Mouse (Mus musculus) heart, embryonic 12.5 days (tissue): ENCODE results near the gene Smc6. TPM values are rescaled to one million over a fixed set of nuclear protein-coding genes. Genes with fewer than 3 reads are reported as not detected.
A peak's percentile ranks its signal among the peaks of the same experiment; 100 is the strongest.

ENCODE experiments used
- ATAC-seq: fragments of 200-750 bp; cut with Nextera tagmentation; 2 replicates; pipeline ENCODE4 v1.8.0; 2017; ENCODE audit warnings: moderate TSS enrichment, moderate library complexity; ENCODE audit not compliant: insufficient number of reproducible peaks, low FRiP score
- H3K27ac ChIP-seq: fragments of 300-500 bp; sonication (generic); 2 replicates; pipeline ENCODE4 v1.5.1; 2016; ENCODE audit warnings: mild to moderate bottlenecking, moderate library complexity; ENCODE audit not compliant: poor library complexity, severe bottlenecking
- H3K27me3 ChIP-seq: fragments of 300-500 bp; sonication (generic); replicated peaks from 2 replicates; pipeline ENCODE4 v1.6.1; 2016; ENCODE audit warnings: mild to moderate bottlenecking, moderate library complexity
- H3K36me3 ChIP-seq: fragments of 300-500 bp; sonication (generic); 2 replicates; pipeline ENCODE4 v1.6.1; 2016; ENCODE audit warnings: mild to moderate bottlenecking, moderate library complexity
- H3K4me1 ChIP-seq: fragments of 300-500 bp; sonication (generic); replicated peaks from 2 replicates; pipeline ENCODE4 v1.6.1; 2016; ENCODE audit warnings: mild to moderate bottlenecking
- H3K4me2 ChIP-seq: fragments of 300-500 bp; sonication (generic); 2 replicates; pipeline ENCODE4 v1.6.1; 2016; ENCODE audit warnings: mild to moderate bottlenecking, moderate library complexity
- H3K4me3 ChIP-seq: fragments of 300-500 bp; sonication (generic); 2 replicates; pipeline ENCODE4 v1.5.1; 2016; ENCODE audit warnings: mild to moderate bottlenecking
- H3K9ac ChIP-seq: fragments of 300-500 bp; sonication (generic); 2 replicates; pipeline ENCODE4 v1.6.1; 2016; ENCODE audit warnings: mild to moderate bottlenecking, moderate library complexity
- H3K9me3 ChIP-seq: fragments of 300-500 bp; sonication (generic); replicated peaks from 2 replicates; pipeline ENCODE4 v1.6.1; 2016; ENCODE audit warnings: mild to moderate bottlenecking, moderate library complexity
- WGBS: fragments of 180-500 bp; shearing (Covaris S2); methylation state at CpG from one replicate; pipeline ENCODE4 v1.1.7; 2016; 5-methylcytosine and 5-hydroxymethylcytosine counted together
- polyA plus RNA-seq: library from polyadenylated mRNA; unstranded; fragments of >200 nt; fragmentation: Nextera tagmentation; extraction: Ambion mirVana; gene quantifications from 2 replicates; pipeline ENCODE4 v1.2.1, GENCODE M21; 2016

The Smc6 gene
- polyA plus RNA-seq, 1 experiment from 2014 or later, result 124 TPM

DNA sequence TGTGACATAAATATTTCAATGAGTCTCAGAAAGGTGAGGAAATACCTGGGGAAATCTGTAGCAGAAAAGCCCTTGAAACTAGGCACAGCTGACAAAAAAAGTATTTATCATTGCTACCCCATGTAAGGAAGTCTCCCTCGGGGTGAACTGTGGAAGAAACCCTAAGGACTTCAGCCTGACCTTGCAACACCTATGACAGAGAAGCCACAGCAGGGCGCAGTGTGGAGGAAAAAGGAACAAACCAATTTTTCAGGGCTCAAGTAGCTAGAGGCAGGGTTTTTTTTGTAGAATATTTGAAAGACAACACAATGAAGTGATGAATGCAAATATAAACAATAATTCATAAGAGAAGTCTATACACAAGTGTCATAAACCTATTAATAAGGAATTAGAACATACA is 29.7 kb upstream of the Smc6 start:
- Histone ChIP-seq H3K9me3 (no peaks in the 10 kb centered on the region), H3K27ac (no peak overlapping the region), H3K36me3 (peaks cover 2% of the 10 kb centered on the region), H3K27me3 (no peaks in the 10 kb centered on the region), H3K4me1 (peaks cover 4% of the 10 kb centered on the region; the same call in 1 of the 2 replicates), H3K4me3 (no peak overlapping the region), H3K4me2 (no peak overlapping the region), H3K9ac (no peak overlapping the region)
- 63% methylated on average over 2 of the region's 2 CpGs for WGBS
- no peak for ATAC-seq

DNA sequence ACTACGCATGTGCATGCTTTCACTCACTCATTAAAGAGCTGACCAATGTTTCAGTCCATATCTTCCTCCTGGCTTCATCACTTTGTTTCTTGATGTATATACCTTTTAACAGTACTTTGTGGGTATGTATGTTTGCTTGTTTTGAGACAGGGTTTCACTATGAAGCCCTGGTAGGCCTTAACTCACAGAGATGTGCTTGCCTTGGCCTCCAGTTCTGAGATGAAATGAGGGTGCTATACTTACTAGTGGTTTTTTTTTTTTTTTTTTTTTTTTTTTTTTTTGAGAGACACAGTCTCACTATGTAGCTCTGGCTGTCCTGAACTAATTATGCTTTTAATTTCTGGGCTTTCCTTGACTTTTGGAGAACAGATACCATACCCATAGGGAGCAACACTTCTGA is 18.2 kb upstream of the Smc6 start:
- H3K4me2 ChIP-seq, result no peak overlapping the region
- H3K4me3 ChIP-seq, result no peak overlapping the region
- H3K4me1 ChIP-seq, result no peaks in the 10 kb centered on the region
- H3K9me3 ChIP-seq, result no peaks in the 10 kb centered on the region
- H3K9ac ChIP-seq, result no peak overlapping the region
- H3K27me3 ChIP-seq, result no peaks in the 10 kb centered on the region
- peaks cover 29% of the 10 kb centered on the region for H3K36me3 ChIP-seq
- no peak for ATAC-seq
- H3K27ac ChIP-seq, result no peak overlapping the region
- WGBS, result 97% methylated on average over 1 of the region's 1 CpGs

DNA sequence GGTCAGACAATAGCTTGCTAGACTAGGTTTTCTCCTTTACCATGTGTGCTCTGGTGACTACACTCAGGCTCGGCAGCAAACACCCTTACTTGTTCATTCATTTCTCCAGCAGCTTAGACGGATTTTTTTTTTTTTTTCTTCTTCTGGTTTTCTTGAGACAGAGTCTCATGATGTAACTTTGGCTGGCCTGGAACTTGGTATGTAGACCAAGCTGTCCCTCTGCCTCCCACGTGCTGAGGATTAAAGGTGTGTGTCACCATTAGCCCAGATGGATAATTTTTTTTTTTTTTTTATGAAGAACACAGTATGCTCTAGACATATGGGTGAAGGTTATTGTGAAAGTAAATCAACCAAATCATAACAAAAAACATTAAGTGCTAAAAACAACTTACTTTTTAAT is 15.4 kb upstream of the Smc6 start:
- no peak overlapping the region for H3K27ac ChIP-seq
- H3K4me2 ChIP-seq, result no peak overlapping the region
- H3K9ac ChIP-seq, result no peak overlapping the region
- ATAC-seq, result no peak
- H3K9me3 ChIP-seq, result no peaks in the 10 kb centered on the region
- H3K27me3 ChIP-seq, result no peaks in the 10 kb centered on the region
- peaks cover 24% of the 10 kb centered on the region for H3K36me3 ChIP-seq
- no peaks in the 10 kb centered on the region for H3K4me1 ChIP-seq
- H3K4me3 ChIP-seq, result no peak overlapping the region
- 87% methylated on average over 3 of the region's 3 CpGs for WGBS

DNA sequence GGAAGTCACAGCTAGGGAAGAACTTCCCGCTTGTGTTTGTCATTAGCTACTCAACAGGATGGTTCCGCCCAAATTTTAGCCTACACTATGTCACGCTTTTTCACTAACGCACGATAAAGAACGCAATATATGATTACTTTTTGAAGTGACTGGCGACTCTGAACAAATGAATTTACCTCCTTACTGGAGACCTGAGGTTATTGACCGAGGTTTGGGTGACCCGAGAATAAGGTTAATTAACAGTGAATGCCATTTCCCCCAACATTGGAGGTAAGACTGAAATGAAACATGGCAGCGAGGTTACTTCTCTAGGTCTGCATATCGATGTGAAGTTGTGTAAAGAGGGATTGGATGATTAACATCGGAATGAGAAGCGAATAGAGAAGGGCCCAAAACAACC is 791 bp upstream of the Smc6 start:
- WGBS, result 1% methylated on average over 13 of the region's 13 CpGs
- no peak for ATAC-seq
- peak overlapping the region; percentile 42; the same call in 1 of the 2 replicates for H3K27ac ChIP-seq

DNA sequence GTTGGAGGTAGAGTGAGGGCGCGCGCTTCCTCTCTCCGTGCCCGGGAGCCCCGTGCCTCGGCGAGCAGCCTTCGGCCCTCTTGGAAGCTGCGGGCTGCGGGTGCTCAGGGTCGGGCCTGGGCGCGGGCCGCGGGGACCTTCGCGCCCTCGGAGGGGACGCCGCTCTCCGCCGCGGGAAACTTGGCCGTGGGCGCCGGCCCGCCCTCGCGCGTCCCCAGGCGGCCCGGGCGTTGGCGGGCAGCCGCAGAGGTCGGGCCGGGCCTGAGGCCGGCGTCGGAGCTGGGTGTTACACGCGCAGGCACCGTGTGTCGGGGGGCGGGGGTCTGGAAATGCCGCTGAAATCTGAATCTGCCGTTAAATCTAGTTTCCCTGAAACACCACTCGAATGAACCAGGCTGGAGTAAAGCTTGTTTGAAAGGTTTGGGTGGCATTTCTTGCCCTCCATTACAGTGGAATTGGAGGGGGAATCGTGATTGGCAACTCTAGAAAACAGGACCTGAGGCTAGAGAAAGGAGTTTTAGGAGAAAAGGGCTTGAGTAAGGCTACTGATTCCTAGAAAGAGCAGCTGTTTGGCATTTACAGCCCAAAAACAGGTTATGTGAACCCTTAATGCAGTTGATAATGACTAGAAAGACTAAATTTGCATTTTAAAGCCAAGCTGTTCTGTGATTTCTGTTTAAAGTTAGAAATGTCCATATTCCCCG is 748 bp downstream of the Smc6 start:
- Histone ChIP-seq H3K27ac (peak overlapping the region; percentile 97), H3K4me3 (peak overlapping the region; percentile 88), H3K27me3 (no peaks in the 10 kb centered on the region), H3K9ac (peak overlapping the region; percentile 95), H3K9me3 (no peaks in the 10 kb centered on the region), H3K4me2 (peak overlapping the region; percentile 85), H3K36me3 (no peaks in the 10 kb centered on the region), H3K4me1 (peaks cover 18% of the 10 kb centered on the region)
- peak; percentile 77 for ATAC-seq
- WGBS, result under 1% methylated on average over 50 of the region's 51 CpGs

More for the DNA sequence above, 791 bp upstream of the Smc6 start:
- Histone ChIP-seq H3K9me3 (no peaks in the 10 kb centered on the region), H3K9ac (peak overlapping the region; percentile 95), H3K4me1 (peaks cover 18% of the 10 kb centered on the region), H3K4me2 (peak overlapping the region; percentile 85), H3K4me3 (peak overlapping the region; percentile 88), H3K27me3 (no peaks in the 10 kb centered on the region), H3K36me3 (no peaks in the 10 kb centered on the region)

DNA sequence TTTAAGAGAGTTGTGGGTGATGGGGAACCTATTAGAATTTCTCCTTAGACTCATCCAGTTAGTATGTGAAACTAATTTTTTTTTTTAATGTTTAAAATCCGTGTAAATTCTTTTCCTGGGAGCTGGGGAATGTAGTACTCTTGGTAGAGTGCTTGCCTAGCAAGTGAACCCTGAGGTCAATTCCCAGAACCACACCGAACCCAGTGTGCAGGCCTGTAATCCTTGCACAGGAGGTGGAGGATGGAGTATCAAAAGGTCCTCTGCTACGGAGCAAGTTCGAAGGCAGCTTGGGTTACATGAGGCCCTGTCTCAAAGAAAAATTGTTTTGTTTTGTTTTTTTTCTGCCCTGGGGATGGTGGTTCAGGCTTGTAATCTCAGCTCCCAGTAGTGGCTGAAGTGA is 1.3 kb downstream of the Smc6 start:
- H3K4me1 ChIP-seq, result peaks cover 18% of the 10 kb centered on the region
- 12% methylated on average over 4 of the region's 4 CpGs for WGBS
- ATAC-seq, result no peak
- H3K27me3 ChIP-seq, result no peaks in the 10 kb centered on the region
- no peaks in the 10 kb centered on the region for H3K9me3 ChIP-seq
- H3K4me2 ChIP-seq, result peak overlapping the region; percentile 85
- peak overlapping the region; percentile 88 for H3K4me3 ChIP-seq
- H3K27ac ChIP-seq, result peak overlapping the region; percentile 97; the same call in 1 of the 2 replicates
- peak overlapping the region; percentile 95 for H3K9ac ChIP-seq
- no peaks in the 10 kb centered on the region for H3K36me3 ChIP-seq

DNA sequence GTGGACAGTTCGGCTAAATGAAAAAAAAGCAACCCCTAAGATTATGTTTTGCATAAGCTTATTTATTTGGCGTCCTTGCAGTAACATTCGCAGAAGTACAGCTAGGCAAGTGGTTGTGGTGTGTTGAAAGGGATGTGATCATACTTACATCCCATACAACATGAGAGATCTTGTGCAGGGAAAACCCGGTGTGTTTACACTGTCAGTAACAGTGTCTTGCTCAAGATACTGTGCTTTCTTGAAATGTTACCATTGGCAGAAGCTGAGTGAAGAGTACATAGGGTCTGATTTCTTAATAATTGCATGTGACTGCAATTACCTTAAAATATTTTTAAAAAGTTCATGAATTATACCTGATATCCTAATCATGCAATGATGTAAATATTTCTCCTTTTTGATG is 6.9 kb downstream of the Smc6 start:
- WGBS, result 92% methylated on average over 4 of the region's 4 CpGs
- Histone ChIP-seq H3K4me2 (no peak overlapping the region), H3K36me3 (peaks cover 32% of the 10 kb centered on the region), H3K4me3 (no peak overlapping the region), H3K27ac (no peak overlapping the region), H3K9ac (no peak overlapping the region), H3K9me3 (no peaks in the 10 kb centered on the region), H3K4me1 (peaks cover 12% of the 10 kb centered on the region), H3K27me3 (no peaks in the 10 kb centered on the region)
- ATAC-seq, result no peak

DNA sequence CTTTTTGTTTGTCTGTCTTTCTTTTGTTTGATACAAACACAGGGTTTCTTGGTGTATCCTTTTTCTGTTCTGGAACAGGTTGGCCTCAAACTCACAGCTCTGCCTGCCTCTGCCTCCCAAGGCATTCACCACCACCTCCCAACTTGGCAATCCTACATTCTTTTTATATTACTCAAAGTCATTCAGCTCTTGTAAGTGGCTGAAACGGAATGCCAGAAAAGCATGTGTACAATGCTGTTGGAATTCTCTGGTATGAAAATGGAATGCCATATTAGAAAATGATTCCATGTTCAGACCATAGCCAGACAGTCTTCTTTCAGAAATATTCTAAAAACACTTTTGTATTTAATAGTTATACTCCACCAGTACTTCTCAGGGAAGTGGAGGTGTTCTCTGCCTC is 7.5 kb downstream of the Smc6 start:
- no peak overlapping the region for H3K27ac ChIP-seq
- H3K4me1 ChIP-seq, result peaks cover 9% of the 10 kb centered on the region; the same call in 1 of the 2 replicates
- H3K9me3 ChIP-seq, result no peaks in the 10 kb centered on the region
- H3K27me3 ChIP-seq, result no peaks in the 10 kb centered on the region
- H3K4me2 ChIP-seq, result no peak overlapping the region
- H3K9ac ChIP-seq, result no peak overlapping the region
- H3K36me3 ChIP-seq, result peaks cover 36% of the 10 kb centered on the region
- WGBS, result 53% methylated on average over 1 of the region's 1 CpGs
- no peak for ATAC-seq
- no peak overlapping the region for H3K4me3 ChIP-seq

DNA sequence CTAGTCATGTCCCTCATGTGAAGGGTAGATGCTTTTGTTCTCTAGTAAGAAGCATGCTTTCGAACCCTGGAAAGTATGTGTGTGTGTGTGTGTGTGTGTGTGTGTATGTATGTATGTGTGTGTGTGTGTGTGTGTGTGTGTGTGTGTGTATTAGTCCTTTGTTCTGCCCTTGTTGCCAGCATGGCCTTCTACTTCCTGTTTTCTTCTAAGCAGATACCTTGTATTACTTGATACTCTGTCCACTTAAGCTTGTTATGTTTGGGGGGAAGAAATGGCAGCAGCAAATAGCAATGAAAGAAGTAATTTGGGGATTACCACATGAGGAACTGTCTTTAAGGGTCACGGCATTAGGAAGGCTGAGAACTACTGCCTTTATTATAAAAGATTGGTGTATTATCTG is 10.9 kb downstream of the Smc6 start:
- Histone ChIP-seq H3K36me3 (peaks cover 59% of the 10 kb centered on the region), H3K9ac (no peak overlapping the region), H3K9me3 (no peaks in the 10 kb centered on the region)

DNA sequence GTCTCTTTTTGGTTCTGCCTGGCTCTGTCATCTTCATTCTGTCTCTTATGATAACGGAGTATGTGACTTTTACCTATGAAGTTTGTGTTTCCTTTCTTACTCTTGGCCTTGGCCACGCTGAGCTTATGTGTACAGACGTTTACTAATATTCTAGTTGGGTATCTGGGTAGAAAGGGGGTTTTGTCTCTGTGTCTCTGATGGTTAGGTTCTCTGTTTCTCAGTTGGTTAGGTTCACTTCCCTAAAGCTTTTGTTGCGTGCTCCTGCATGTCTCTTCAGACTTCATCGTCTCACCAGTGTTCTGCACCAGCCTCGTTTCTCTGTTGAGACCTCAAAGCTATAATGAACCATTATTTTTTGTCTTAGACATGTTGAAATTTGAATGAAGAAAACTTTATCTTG is 11.5 kb downstream of the Smc6 start:
- no peak for ATAC-seq
- peaks cover 62% of the 10 kb centered on the region for H3K36me3 ChIP-seq
- H3K27me3 ChIP-seq, result no peaks in the 10 kb centered on the region
- no peak overlapping the region for H3K4me2 ChIP-seq
- H3K27ac ChIP-seq, result no peak overlapping the region
- no peak overlapping the region for H3K4me3 ChIP-seq
- 0 out of 2 replicates have a peak, but pooled peaks cover 4% of the 10 kb centered on the region for H3K4me1 ChIP-seq
- 95% methylated on average over 6 of the region's 6 CpGs for WGBS
- H3K9ac ChIP-seq, result no peak overlapping the region
- H3K9me3 ChIP-seq, result no peaks in the 10 kb centered on the region

More for the DNA sequence above, 10.9 kb downstream of the Smc6 start:
- H3K27ac ChIP-seq, result no peak overlapping the region
- H3K4me1 ChIP-seq, result 0 out of 2 replicates have a peak, but pooled peaks cover 4% of the 10 kb centered on the region
- no peaks in the 10 kb centered on the region for H3K27me3 ChIP-seq
- no peak overlapping the region for H3K4me3 ChIP-seq
- H3K4me2 ChIP-seq, result no peak overlapping the region
- WGBS, result 89% methylated on average over 2 of the region's 2 CpGs
- no peak for ATAC-seq

DNA sequence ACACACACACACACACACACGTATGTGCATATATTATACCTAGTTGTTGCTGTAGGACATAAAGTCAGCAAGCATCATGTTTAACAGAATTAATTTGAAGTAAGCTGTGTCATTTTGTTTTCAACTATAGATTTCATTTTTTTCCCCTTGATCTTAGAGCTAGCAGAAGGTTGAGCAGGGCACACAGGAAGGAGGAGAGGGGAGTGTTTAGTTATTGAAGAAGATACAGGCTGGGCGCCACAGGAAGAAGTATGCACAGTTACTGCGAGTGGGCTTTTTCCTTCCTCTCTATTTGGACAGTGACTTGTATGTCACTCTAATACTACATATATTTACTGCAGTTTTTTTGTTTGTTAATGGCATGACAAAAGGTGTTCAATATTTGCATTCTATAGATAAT is 14.2 kb downstream of the Smc6 start:
- WGBS, result 91% methylated on average over 3 of the region's 3 CpGs
- no peak overlapping the region for H3K4me3 ChIP-seq

DNA sequence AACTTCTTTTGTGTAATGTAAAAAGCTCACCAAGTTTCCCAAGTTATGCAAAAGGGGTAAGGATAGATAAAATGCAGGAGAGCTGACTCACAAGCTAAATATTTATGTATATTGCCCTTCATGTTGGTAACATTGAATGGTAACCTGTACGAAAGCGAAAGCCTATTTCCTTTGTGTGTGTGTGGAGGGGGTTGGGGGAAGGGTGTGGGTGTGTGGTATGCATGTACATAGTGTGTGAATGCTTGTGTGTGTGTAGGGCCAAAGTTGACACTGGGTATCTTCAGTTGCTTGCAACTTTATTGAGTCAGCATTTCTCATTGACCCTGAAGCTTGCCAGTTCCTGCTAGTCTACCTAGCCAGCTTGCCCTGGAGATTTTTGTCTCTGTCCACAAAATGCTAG is 15.9 kb downstream of the Smc6 start:
- H3K27me3 ChIP-seq, result no peaks in the 10 kb centered on the region
- H3K4me3 ChIP-seq, result no peak overlapping the region
- H3K4me1 ChIP-seq, result no peaks in the 10 kb centered on the region
- H3K36me3 ChIP-seq, result peaks cover 62% of the 10 kb centered on the region
- H3K27ac ChIP-seq, result no peak overlapping the region
- WGBS, result 96% methylated on average over 2 of the region's 2 CpGs
- no peak overlapping the region for H3K4me2 ChIP-seq
- no peaks in the 10 kb centered on the region for H3K9me3 ChIP-seq
- H3K9ac ChIP-seq, result no peak overlapping the region
- no peak for ATAC-seq

More for the DNA sequence above, 14.2 kb downstream of the Smc6 start:
- no peaks in the 10 kb centered on the region for H3K9me3 ChIP-seq
- no peak for ATAC-seq
- 0 out of 2 replicates have a peak, but pooled peaks cover 2% of the 10 kb centered on the region for H3K4me1 ChIP-seq
- H3K27me3 ChIP-seq, result no peaks in the 10 kb centered on the region
- no peak overlapping the region for H3K4me2 ChIP-seq
- H3K27ac ChIP-seq, result no peak overlapping the region
- peaks cover 60% of the 10 kb centered on the region for H3K36me3 ChIP-seq
- H3K9ac ChIP-seq, result no peak overlapping the region
